In genomic region chr15:98992086-98992912, GRCm38 (mm10) we compare ENCODE assay signal across 7 mouse cellular contexts. TPM values are rescaled to one million over a fixed set of nuclear protein-coding genes. Genes with fewer than 3 reads are reported as not detected.
DNase-seq lines count a peak whose midpoint lies in the region; ATAC-seq and TF ChIP-seq lines count a peak whose summit lies in the region.

No protein-coding gene starts in this region.

- H3K4me1 ChIP-seq in E14TG2a.4 (replicated peaks; ENCODE audit: low read depth, low read length): peaks cover 90% of the 10 kb centered on the region
- H3K4me1 ChIP-seq in forebrain, embryonic 13.5 days: peaks cover 61% of the 10 kb centered on the region
- H3K4me1 ChIP-seq in hindbrain, embryonic 15.5 days (replicated peaks): peaks cover 74% of the 10 kb centered on the region

- no peaks in the 10 kb centered on the region for H3K79me2 ChIP-seq in macrophage (ENCODE audit: inconsistent target)

- peak; percentile 85 for ATAC-seq in forebrain, embryonic 13.5 days
- ATAC-seq in hindbrain, embryonic 15.5 days (ENCODE audit: low FRiP score, low read depth): peak; percentile 84

- no peak for TF ChIP-seq CTCF in E14TG2a.4 (conservative IDR thresholded peaks at IDR 0.05; ENCODE audit: low read length)

- H3K4me3 ChIP-seq in E14TG2a.4 (replicated peaks; ENCODE audit: low read length): peak overlapping the region; percentile 68
- H3K4me3 ChIP-seq in forebrain, embryonic 13.5 days: peak overlapping the region; percentile 43
- H3K4me3 ChIP-seq in hindbrain, embryonic 15.5 days: peak overlapping the region; percentile 38
- peak overlapping the region; percentile 21; the same call in 1 of the 2 replicates for H3K4me3 ChIP-seq in macrophage (ENCODE audit: inconsistent target)

- 17% methylated on average over 17 of the region's 17 CpGs for WGBS in forebrain, embryonic 13.5 days
- WGBS in hindbrain, embryonic 15.5 days: 10% methylated on average over 17 of the region's 17 CpGs
- 28% methylated on average over 17 of the region's 17 CpGs for WGBS in macrophage (ENCODE audit: missing documents)

- DNase-seq in brain, embryonic 18.5 days (ENCODE audit: low read depth, low spot score): peak; percentile 95
- peak; percentile 82 to 89 for DNase-seq in left cerebral cortex, adult 9 months (ENCODE audit: low spot score in 2 of 2)
- DNase-seq in skeletal muscle tissue, adult 2 months (ENCODE audit: low read depth, low spot score): peak; percentile 64

- H3K27me3 ChIP-seq in E14TG2a.4 (ENCODE audit: insufficient read depth, low read length): no peaks in the 10 kb centered on the region
- no peaks in the 10 kb centered on the region for H3K27me3 ChIP-seq in forebrain, embryonic 13.5 days
- no peaks in the 10 kb centered on the region for H3K27me3 ChIP-seq in hindbrain, embryonic 15.5 days

- peak overlapping the region; percentile 76 for H3K4me2 ChIP-seq in forebrain, embryonic 13.5 days
- H3K4me2 ChIP-seq in hindbrain, embryonic 15.5 days: peak overlapping the region; percentile 81

- no peaks in the 10 kb centered on the region for H3K9me3 ChIP-seq in E14TG2a.4 (ENCODE audit: low read length)
- H3K9me3 ChIP-seq in forebrain, embryonic 13.5 days (replicated peaks): no peaks in the 10 kb centered on the region
- no peaks in the 10 kb centered on the region for H3K9me3 ChIP-seq in hindbrain, embryonic 15.5 days

- peak overlapping the region; percentile 79 for H3K9ac ChIP-seq in forebrain, embryonic 13.5 days
- H3K9ac ChIP-seq in hindbrain, embryonic 15.5 days: peak overlapping the region; percentile 64

- no peaks in the 10 kb centered on the region for H3K36me3 ChIP-seq in E14TG2a.4 (ENCODE audit: insufficient read depth, low read length)
- no peaks in the 10 kb centered on the region for H3K36me3 ChIP-seq in forebrain, embryonic 13.5 days (ENCODE audit: poor library complexity, severe bottlenecking)
- H3K36me3 ChIP-seq in hindbrain, embryonic 15.5 days: no peaks in the 10 kb centered on the region
- no peaks in the 10 kb centered on the region for H3K36me3 ChIP-seq in macrophage (ENCODE audit: inconsistent target)

- H3K27ac ChIP-seq in forebrain, embryonic 13.5 days: peak overlapping the region; percentile 98
- peak overlapping the region; percentile 96 for H3K27ac ChIP-seq in hindbrain, embryonic 15.5 days (replicated peaks)
- peak overlapping the region; percentile 94 for H3K27ac ChIP-seq in macrophage

RNA-seq across cellular contexts. Expression of gene Tuba1c, which starts 37.4 kb away (rescaled TPM):
- 97.6 and 102 TPM in 2 replicates for polyA plus RNA-seq in forebrain, embryonic 13.5 days (2015; fragmentation: Nextera tagmentation; extraction: Ambion mirVana)
- 22.5 and 25.3 TPM in 2 replicates for polyA plus RNA-seq in hindbrain, embryonic 15.5 days (2015; fragmentation: Nextera tagmentation; extraction: Ambion mirVana)
- total RNA-seq in macrophage (2018; cell fraction: chromatin; rRNA removed): 100 to 1,000 TPM in 10 of 26 experiments, 10 to 100 TPM in 16; 29.8 to 187 (median 71.5) TPM
- total RNA-seq in macrophage (2018; cell fraction: cytosol; rRNA removed): 100 to 1,000 TPM; 160 to 470 (median 218) TPM
- total RNA-seq in macrophage (2018; cell fraction: nucleus; rRNA removed): 100 to 1,000 TPM in 18 of 26 experiments, 10 to 100 TPM in 8; 64.8 to 241 (median 115) TPM
- polyA plus RNA-seq in macrophage (2018): 112 to 385 TPM (median 315 TPM) in 3 replicates

RNA-seq across cellular contexts. Expression of gene Tuba1a, which starts 38.8 kb away (rescaled TPM):
- 10,586 and 11,102 TPM in 2 replicates for polyA plus RNA-seq in forebrain, embryonic 13.5 days (2015; fragmentation: Nextera tagmentation; extraction: Ambion mirVana)
- polyA plus RNA-seq in hindbrain, embryonic 15.5 days (2015; fragmentation: Nextera tagmentation; extraction: Ambion mirVana): 14,750 and 15,534 TPM in 2 replicates
- total RNA-seq in macrophage (2018; cell fraction: chromatin; rRNA removed): 10 to 100 TPM in 1 of 26 experiments, 1 to 10 TPM in 23, under 1 TPM in 1, not detected in 1; 0.95 to 61.2 (median 3.6) TPM
- total RNA-seq in macrophage (2018; cell fraction: cytosol; rRNA removed): 10 to 100 TPM; 43.8 to 83.3 (median 62.4) TPM
- 10 to 100 TPM in 23 of 26 experiments, 1 to 10 TPM in 3; 7.0 to 40.8 (median 19.8) TPM for total RNA-seq in macrophage (2018; cell fraction: nucleus; rRNA removed)
- 37.8 to 73.9 TPM (median 54.5 TPM) in 3 replicates for polyA plus RNA-seq in macrophage (2018)

RNA-seq across cellular contexts. Expression of gene Gm49450, which starts 38.9 kb away (rescaled TPM):
- not detected in 2 replicates for polyA plus RNA-seq in forebrain, embryonic 13.5 days (2015; fragmentation: Nextera tagmentation; extraction: Ambion mirVana)
- polyA plus RNA-seq in hindbrain, embryonic 15.5 days (2015; fragmentation: Nextera tagmentation; extraction: Ambion mirVana): not detected in 2 replicates
- 1 to 10 TPM in 2 of 26 experiments, not detected in 24; 1.0 to 1.4 TPM for total RNA-seq in macrophage (2018; cell fraction: chromatin; rRNA removed)
- not detected for total RNA-seq in macrophage (2018; cell fraction: cytosol; rRNA removed)
- not detected for total RNA-seq in macrophage (2018; cell fraction: nucleus; rRNA removed)
- polyA plus RNA-seq in macrophage (2018): 0.27 TPM in 1 of 3 replicates, not detected in the others

RNA-seq across cellular contexts. Expression of gene Tuba1b, which starts 57.9 kb away (rescaled TPM):
- polyA plus RNA-seq in forebrain, embryonic 13.5 days (2015; fragmentation: Nextera tagmentation; extraction: Ambion mirVana): 1,607 and 1,715 TPM in 2 replicates
- polyA plus RNA-seq in hindbrain, embryonic 15.5 days (2015; fragmentation: Nextera tagmentation; extraction: Ambion mirVana): 1,411 and 1,419 TPM in 2 replicates
- 100 to 1,000 TPM in 1 of 26 experiments, 10 to 100 TPM in 25; 26.7 to 113 (median 46.1) TPM for total RNA-seq in macrophage (2018; cell fraction: chromatin; rRNA removed)
- 100 to 1,000 TPM; 295 to 861 (median 494) TPM for total RNA-seq in macrophage (2018; cell fraction: cytosol; rRNA removed)
- 100 to 1,000 TPM in 19 of 26 experiments, 10 to 100 TPM in 7; 59.3 to 433 (median 153) TPM for total RNA-seq in macrophage (2018; cell fraction: nucleus; rRNA removed)
- 371 to 1,063 TPM (median 789 TPM) in 3 replicates for polyA plus RNA-seq in macrophage (2018)

Comparison
In these comparisons a context has a peak if more than half of its experiments do, and no peak if none do; other contexts are left out.
1. Peak in every context shown above with its lines: DNase-seq, ATAC-seq, H3K4me3 ChIP-seq and H3K27ac ChIP-seq.
2. RNA of gene Tuba1a, which starts 38.8 kb away (polyA plus RNA-seq): 14,750 to 15,534 TPM in hindbrain, embryonic 15.5 days and 10,586 to 11,102 TPM in forebrain, embryonic 13.5 days; 37.8 to 73.9 TPM in macrophage; every median in the first group is over 100 times any median in the second.